Mouse (Mus musculus): ENCODE measurements around the gene Nlgn3.

GRCm38 (mm10) chrX:101289037-101289436, 9.9 kb upstream of the Nlgn3 start:
- TF ChIP-seq CTCF (IDR thresholded peaks at IDR 0.05; ENCODE audit: extremely low read depth, insufficient read length, insufficient replicate concordance, low read depth, low read length) (no peak), POLR2A (IDR thresholded peaks at IDR 0.05; ENCODE audit: low read depth, low read length) (no peak)
